Mouse (Mus musculus) ES-E14 (cell line): Measurements from ENCODE around the gene Prpsap2.

Experiments
- CHD2 ChIP-seq: IDR thresholded peaks from 2 replicates; pipeline ENCODE4 v1.6.1; 2014; ENCODE audit warnings: mild to moderate bottlenecking, low read depth, low read length, inconsistent platforms
- MAFK ChIP-seq: IDR thresholded peaks from 2 replicates; pipeline ENCODE4 v1.6.1; 2014; ENCODE audit warnings: mild to moderate bottlenecking, low read depth, low read length, inconsistent platforms; ENCODE audit not compliant: insufficient read depth
- ZC3H11A ChIP-seq: IDR thresholded peaks from 2 replicates; pipeline ENCODE4 v1.6.1; 2012; ENCODE audit warnings: low read depth, mild to moderate bottlenecking, inconsistent platforms, low read length, borderline replicate concordance

DNA sequence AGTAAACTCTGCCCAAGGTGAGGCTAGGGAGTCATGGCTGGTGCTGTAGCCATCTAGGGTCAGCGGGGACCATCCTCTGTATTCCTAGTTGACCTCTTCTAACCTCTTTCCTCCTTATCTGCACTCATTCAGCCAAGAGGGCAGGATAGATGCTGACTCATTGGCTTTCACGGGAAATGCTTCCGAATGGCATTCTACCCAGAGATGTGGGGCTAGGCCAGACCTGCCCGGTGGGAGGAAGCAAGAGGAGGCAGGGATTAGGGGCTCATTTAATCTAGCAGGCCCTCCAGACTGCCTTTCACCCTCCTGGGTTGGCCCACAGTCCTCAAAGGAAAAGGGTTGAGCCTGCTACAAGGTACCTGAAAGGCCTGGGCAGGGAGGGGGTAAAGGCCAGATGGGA lies 55.7 kb downstream of the Prpsap2 start:
- TF ChIP-seq MAFK (no peak), CHD2 (no peak), ZC3H11A (no peak)
